Mouse (Mus musculus): ENCODE results near the gene Defb13. TPM values are rescaled to one million over a fixed set of nuclear protein-coding genes. Genes with fewer than 3 reads are reported as not detected.
A peak's percentile ranks its signal among the peaks of the same experiment; 100 is the strongest.

The Defb13 gene
- polyA plus RNA-seq, 1 experiment from 2014 or later: not detected

DNA sequence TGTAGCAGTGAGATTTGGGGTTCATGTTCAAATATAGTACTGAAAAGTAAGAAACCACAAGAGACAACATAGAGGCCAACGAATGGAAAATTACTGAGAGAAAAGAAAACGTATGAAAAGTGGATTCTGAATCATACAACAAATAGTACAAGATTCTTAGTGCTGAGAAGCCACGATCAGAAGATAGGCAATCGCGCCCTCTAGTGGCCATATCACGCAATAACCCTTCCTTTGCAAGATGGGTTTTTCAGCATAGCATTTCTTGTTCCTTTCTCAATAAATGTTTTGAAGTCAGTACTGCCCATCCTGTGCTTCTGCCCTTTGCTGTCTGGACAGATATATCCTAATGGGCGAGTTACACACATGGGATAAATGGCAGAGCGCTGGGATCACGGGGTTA is 8.8 kb downstream of the Defb13 start:
- WGBS: 8% methylated on average over 9 of the region's 9 CpGs
- H3K36me3 ChIP-seq (ENCODE audit: control insufficient read depth, insufficient read depth, low read length): no peaks in the 10 kb centered on the region
- no peak overlapping the region for H3K9ac ChIP-seq (replicated peaks; ENCODE audit: low read depth, low read length)
- H3K27me3 ChIP-seq (ENCODE audit: control insufficient read depth, insufficient read depth, low read length): no peaks in the 10 kb centered on the region
- no peak overlapping the region for H3K4me2 ChIP-seq (ENCODE audit: low read depth, low read length)
- ATAC-seq (ENCODE audit: low read depth): no peak
- no peak overlapping the region for H3K27ac ChIP-seq (ENCODE audit: low read depth, low read length)
- H3K4me3 ChIP-seq (ENCODE audit: low read depth, low read length): no peak overlapping the region
- H3K4me1 ChIP-seq (ENCODE audit: control insufficient read depth, insufficient read depth, low read length): no peaks in the 10 kb centered on the region
- no peaks in the 10 kb centered on the region for H3K9me3 ChIP-seq (ENCODE audit: control insufficient read depth, low read length)

DNA sequence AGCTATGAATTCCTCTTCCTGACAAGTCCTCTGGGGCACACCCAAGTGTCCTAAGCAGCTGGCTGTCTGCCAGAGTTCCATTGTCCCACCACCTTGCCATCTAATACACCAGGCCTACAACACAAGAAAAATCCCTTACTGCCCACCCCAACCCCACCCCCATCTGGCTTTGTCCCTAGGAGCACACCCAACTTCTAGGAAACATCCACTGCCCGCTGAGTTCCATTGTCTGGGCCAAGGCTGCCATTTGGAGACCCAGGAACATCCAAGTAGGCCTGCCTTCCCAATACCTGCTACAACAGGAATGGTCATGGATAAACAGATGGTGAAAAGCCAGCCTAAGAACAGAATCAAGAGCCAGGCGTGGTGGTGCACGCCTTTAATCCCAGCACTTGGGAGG is 9.8 kb downstream of the Defb13 start:
- Histone ChIP-seq H3K4me2 (ENCODE audit: low read depth, low read length) (no peak overlapping the region), H3K9me3 (ENCODE audit: control insufficient read depth, low read length) (no peaks in the 10 kb centered on the region), H3K27ac (ENCODE audit: low read depth, low read length) (no peak overlapping the region), H3K4me3 (ENCODE audit: low read depth, low read length) (no peak overlapping the region), H3K9ac (replicated peaks; ENCODE audit: low read depth, low read length) (no peak overlapping the region), H3K27me3 (ENCODE audit: control insufficient read depth, insufficient read depth, low read length) (no peaks in the 10 kb centered on the region), H3K4me1 (ENCODE audit: control insufficient read depth, insufficient read depth, low read length) (no peaks in the 10 kb centered on the region), H3K36me3 (ENCODE audit: control insufficient read depth, insufficient read depth, low read length) (no peaks in the 10 kb centered on the region)
- ATAC-seq (ENCODE audit: low read depth): no peak
- 87% methylated on average over 3 of the region's 3 CpGs for WGBS

DNA sequence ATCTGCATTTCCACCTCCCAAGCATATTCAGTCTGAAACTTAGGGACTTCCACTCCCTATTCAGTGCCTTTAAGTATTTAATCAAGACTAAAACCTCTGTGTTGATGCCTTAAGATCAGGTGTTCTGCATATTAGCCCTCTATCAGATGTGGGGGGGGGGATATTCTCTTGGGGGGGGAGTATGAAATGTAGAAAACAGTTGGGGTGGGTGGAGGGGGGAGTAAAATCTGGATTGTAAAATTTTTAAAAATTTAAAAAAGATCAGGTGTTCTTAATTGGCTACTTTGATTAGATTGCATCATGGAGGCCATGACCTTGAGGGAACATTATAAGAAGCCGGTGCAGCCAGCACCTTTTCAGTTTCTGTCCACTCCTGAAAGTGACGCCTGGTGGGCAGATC is 11.9 kb downstream of the Defb13 start, which contains the start of gene Fam90a1a:
Gene Fam90a1a (plus strand): TSS at position 301 of the 400 bp plus-strand sequence.
- Histone ChIP-seq H3K36me3 (ENCODE audit: control insufficient read depth, insufficient read depth, low read length) (no peaks in the 10 kb centered on the region), H3K4me3 (ENCODE audit: low read depth, low read length) (no peak within 1 kb of the TSS), H3K4me1 (ENCODE audit: control insufficient read depth, insufficient read depth, low read length) (no peaks in the 10 kb centered on the region), H3K4me2 (ENCODE audit: low read depth, low read length) (no peak within 1 kb of the TSS), H3K9ac (replicated peaks; ENCODE audit: low read depth, low read length) (no peak within 1 kb of the TSS), H3K27ac (ENCODE audit: low read depth, low read length) (no peak within 1 kb of the TSS), H3K9me3 (ENCODE audit: control insufficient read depth, low read length) (no peaks in the 10 kb centered on the region), H3K27me3 (ENCODE audit: control insufficient read depth, insufficient read depth, low read length) (no peaks in the 10 kb centered on the region)
- no peak for ATAC-seq (ENCODE audit: low read depth)
- WGBS: 94% methylated on average over 2 of the region's 2 CpGs

DNA sequence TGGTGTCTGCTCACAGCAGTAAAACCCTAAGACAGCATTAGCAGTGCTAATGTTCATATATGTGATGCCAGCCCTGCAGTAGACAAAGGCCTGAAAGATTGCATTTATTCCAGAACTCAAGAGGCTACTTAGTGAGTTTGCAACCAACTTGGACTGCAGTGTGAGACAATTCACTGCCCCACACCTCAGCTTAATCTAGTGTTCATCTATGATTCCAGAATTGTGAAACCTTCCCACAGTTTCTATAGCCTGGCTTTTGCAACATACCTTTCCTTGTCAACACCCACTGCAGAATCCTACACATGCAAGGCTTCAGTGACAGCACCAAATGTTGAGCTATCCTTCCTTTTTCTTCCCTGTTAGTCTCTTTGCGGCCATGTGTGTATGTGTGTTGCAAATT is 20.1 kb downstream of the Defb13 start:
- Histone ChIP-seq H3K9ac (replicated peaks; ENCODE audit: low read depth, low read length) (no peak overlapping the region), H3K27ac (ENCODE audit: low read depth, low read length) (no peak overlapping the region), H3K27me3 (ENCODE audit: control insufficient read depth, insufficient read depth, low read length) (no peaks in the 10 kb centered on the region), H3K4me1 (ENCODE audit: control insufficient read depth, insufficient read depth, low read length) (no peaks in the 10 kb centered on the region), H3K4me2 (ENCODE audit: low read depth, low read length) (no peak overlapping the region), H3K4me3 (ENCODE audit: low read depth, low read length) (no peak overlapping the region), H3K36me3 (ENCODE audit: control insufficient read depth, insufficient read depth, low read length) (no peaks in the 10 kb centered on the region), H3K9me3 (ENCODE audit: control insufficient read depth, low read length) (no peaks in the 10 kb centered on the region)
- WGBS: 65% methylated on average over 1 of the region's 1 CpGs
- no peak for ATAC-seq (ENCODE audit: low read depth)

DNA sequence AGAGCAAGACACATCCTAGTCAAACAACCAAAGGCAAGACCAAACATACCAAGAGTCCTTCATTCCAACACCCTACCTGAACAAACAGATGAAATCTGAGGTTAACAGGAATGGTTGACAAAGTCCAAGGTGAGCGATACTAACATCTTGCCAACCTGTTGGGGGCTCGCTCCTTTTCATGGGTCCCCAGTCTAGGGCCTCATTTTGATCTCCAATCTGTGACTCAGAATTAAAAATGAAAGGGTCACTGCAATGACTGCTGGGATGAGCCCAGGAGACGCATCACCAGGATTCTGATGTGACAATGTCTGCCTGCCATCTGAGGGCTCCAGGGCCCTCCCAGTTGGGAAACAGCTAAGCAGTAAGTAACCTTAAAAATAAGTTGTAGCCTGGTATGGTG is 22.9 kb downstream of the Defb13 start, which contains the start of gene Ccdc70:
Gene Ccdc70 (plus strand): TSS at position 301 of the 400 bp plus-strand sequence.
- no peaks in the 10 kb centered on the region for H3K4me1 ChIP-seq (ENCODE audit: control insufficient read depth, insufficient read depth, low read length)
- H3K4me3 ChIP-seq (ENCODE audit: low read depth, low read length): no peak within 1 kb of the TSS
- H3K27me3 ChIP-seq (ENCODE audit: control insufficient read depth, insufficient read depth, low read length): no peaks in the 10 kb centered on the region
- no peaks in the 10 kb centered on the region for H3K36me3 ChIP-seq (ENCODE audit: control insufficient read depth, insufficient read depth, low read length)
- H3K4me2 ChIP-seq (ENCODE audit: low read depth, low read length): no peak within 1 kb of the TSS
- H3K27ac ChIP-seq (ENCODE audit: low read depth, low read length): no peak within 1 kb of the TSS
- 91% methylated on average over 3 of the region's 3 CpGs for WGBS
- ATAC-seq (ENCODE audit: low read depth): no peak
- no peaks in the 10 kb centered on the region for H3K9me3 ChIP-seq (ENCODE audit: control insufficient read depth, low read length)
- no peak within 1 kb of the TSS for H3K9ac ChIP-seq (replicated peaks; ENCODE audit: low read depth, low read length)

DNA sequence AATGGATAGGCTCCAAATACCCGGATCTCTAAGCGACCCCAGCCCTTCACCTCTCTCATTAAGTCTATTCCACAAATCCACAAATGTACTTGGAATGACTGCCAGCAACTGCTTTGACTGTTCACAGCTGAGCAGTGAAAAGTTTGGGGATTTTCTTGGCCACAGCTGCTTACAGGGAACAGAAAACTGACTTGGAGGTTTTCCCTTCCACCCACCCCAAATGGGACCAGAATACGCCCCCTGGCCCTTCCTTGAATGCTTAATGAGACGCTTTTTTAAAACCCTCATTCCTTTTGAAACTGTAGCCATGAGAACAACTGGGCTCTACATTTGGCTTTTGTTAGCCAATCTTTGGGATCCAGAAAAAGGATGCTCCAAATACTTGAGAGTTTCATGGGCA is 31.6 kb downstream of the Defb13 start:
- no peak overlapping the region for H3K4me2 ChIP-seq (ENCODE audit: low read depth, low read length)
- ATAC-seq (ENCODE audit: low read depth): no peak
- no peak overlapping the region for H3K4me3 ChIP-seq (ENCODE audit: low read depth, low read length)
- no peaks in the 10 kb centered on the region for H3K36me3 ChIP-seq (ENCODE audit: control insufficient read depth, insufficient read depth, low read length)
- H3K9me3 ChIP-seq (ENCODE audit: control insufficient read depth, low read length): no peaks in the 10 kb centered on the region
- H3K4me1 ChIP-seq (ENCODE audit: control insufficient read depth, insufficient read depth, low read length): no peaks in the 10 kb centered on the region
- 54% methylated on average over 4 of the region's 4 CpGs for WGBS
- no peak overlapping the region for H3K9ac ChIP-seq (replicated peaks; ENCODE audit: low read depth, low read length)
- H3K27ac ChIP-seq (ENCODE audit: low read depth, low read length): no peak overlapping the region
- H3K27me3 ChIP-seq (ENCODE audit: control insufficient read depth, insufficient read depth, low read length): no peaks in the 10 kb centered on the region

DNA sequence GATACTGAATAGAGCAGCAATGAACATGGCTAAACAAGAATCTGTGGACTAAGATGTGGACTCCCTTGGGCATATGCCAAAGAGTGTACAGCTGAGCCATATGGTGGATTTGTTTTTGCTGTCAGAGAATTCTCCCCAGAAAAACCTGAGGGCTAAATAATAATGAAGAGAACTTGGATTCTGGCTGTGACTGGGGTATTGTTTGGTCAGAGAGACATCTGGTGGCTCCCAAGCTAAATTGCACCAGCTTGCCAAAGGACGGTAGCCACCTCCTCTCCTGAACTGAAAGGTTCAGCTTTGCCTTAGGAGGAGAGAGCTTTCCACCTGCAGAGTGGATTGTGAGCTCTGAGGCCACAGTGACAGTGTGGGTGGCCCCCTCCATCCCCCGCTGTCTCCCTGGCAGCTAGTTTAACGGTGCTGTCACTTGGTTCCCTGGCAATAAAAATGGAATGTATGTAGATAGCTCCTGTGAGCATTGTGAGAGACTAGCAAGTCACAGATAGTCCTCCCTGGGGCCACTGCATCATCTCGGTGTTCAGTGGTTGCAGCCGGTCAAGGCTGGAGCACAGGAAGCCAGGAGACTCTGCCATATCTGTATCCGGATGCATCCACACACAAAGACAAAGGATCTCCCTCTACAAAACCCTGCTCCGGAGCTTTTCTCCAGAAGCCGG is 35.2 kb downstream of the Defb13 start:
- Histone ChIP-seq H3K9me3 (ENCODE audit: control insufficient read depth, low read length) (no peaks in the 10 kb centered on the region), H3K9ac (replicated peaks; ENCODE audit: low read depth, low read length) (no peak overlapping the region), H3K27ac (ENCODE audit: low read depth, low read length) (no peak overlapping the region), H3K36me3 (ENCODE audit: control insufficient read depth, insufficient read depth, low read length) (no peaks in the 10 kb centered on the region), H3K27me3 (ENCODE audit: control insufficient read depth, insufficient read depth, low read length) (no peaks in the 10 kb centered on the region), H3K4me2 (ENCODE audit: low read depth, low read length) (no peak overlapping the region), H3K4me1 (ENCODE audit: control insufficient read depth, insufficient read depth, low read length) (no peaks in the 10 kb centered on the region), H3K4me3 (ENCODE audit: low read depth, low read length) (no peak overlapping the region)
- peak; percentile 65; the same call in 1 of the 2 replicates for ATAC-seq (ENCODE audit: low read depth)
- 52% methylated on average over 8 of the region's 8 CpGs for WGBS

DNA sequence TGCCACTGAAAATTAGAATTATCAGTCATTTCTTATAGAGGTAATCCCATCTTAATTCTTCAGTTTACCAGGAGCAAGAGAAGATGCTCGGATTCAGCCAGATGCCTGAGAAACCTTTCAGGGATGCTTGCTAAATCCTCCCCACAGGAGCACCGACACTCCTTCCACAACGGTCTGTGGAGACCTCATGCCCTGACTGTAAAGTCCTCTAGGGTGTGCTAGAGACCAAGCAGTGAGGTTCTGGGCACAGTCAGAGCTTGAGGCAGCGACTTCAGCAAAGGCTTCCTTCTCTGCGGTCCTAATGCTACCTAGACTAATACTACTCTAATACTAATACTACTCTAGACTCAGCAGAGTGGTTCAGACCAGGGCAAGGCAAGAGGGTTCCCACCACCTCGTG is 45.6 kb downstream of the Defb13 start:
- no peak overlapping the region for H3K27ac ChIP-seq (ENCODE audit: low read depth, low read length)
- peak; percentile 89 for ATAC-seq (ENCODE audit: low read depth)
- no peaks in the 10 kb centered on the region for H3K27me3 ChIP-seq (ENCODE audit: control insufficient read depth, insufficient read depth, low read length)
- no peak overlapping the region for H3K4me2 ChIP-seq (ENCODE audit: low read depth, low read length)
- no peak overlapping the region for H3K9ac ChIP-seq (replicated peaks; ENCODE audit: low read depth, low read length)
- WGBS: 27% methylated on average over 6 of the region's 6 CpGs
- no peaks in the 10 kb centered on the region for H3K4me1 ChIP-seq (ENCODE audit: control insufficient read depth, insufficient read depth, low read length)
- no peaks in the 10 kb centered on the region for H3K9me3 ChIP-seq (ENCODE audit: control insufficient read depth, low read length)
- H3K36me3 ChIP-seq (ENCODE audit: control insufficient read depth, insufficient read depth, low read length): no peaks in the 10 kb centered on the region
- H3K4me3 ChIP-seq (ENCODE audit: low read depth, low read length): no peak overlapping the region

DNA sequence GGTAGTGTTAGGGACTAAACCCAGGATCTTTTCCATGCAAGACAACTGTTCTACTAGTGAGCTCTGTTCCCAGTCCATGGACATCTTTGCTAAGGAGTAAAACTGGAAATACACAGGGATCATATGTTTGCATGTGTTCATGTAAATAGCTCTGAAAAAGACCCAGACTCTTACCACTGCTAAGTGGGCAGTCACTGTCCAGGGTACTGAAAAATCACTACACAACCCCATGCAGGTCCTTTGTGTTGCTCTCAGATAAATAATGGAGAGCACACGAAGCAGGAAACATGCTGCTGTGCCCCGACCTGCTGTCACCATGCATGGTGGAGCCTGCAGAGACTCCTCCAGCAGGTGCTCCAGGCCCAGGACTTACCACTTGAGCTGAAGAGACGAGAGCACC is 48.6 kb downstream of the Defb13 start:
- H3K4me3 ChIP-seq (ENCODE audit: low read depth, low read length): no peak overlapping the region
- H3K9me3 ChIP-seq (ENCODE audit: control insufficient read depth, low read length): no peaks in the 10 kb centered on the region
- 61% methylated on average over 3 of the region's 3 CpGs for WGBS
- ATAC-seq (ENCODE audit: low read depth): no peak
- H3K27ac ChIP-seq (ENCODE audit: low read depth, low read length): no peak overlapping the region
- no peaks in the 10 kb centered on the region for H3K36me3 ChIP-seq (ENCODE audit: control insufficient read depth, insufficient read depth, low read length)
- no peak overlapping the region for H3K4me2 ChIP-seq (ENCODE audit: low read depth, low read length)
- no peaks in the 10 kb centered on the region for H3K4me1 ChIP-seq (ENCODE audit: control insufficient read depth, insufficient read depth, low read length)
- H3K9ac ChIP-seq (replicated peaks; ENCODE audit: low read depth, low read length): no peak overlapping the region
- no peaks in the 10 kb centered on the region for H3K27me3 ChIP-seq (ENCODE audit: control insufficient read depth, insufficient read depth, low read length)
